Mouse (Mus musculus) lung, postnatal 36 days (tissue): ENCODE data around the gene Irs4.

Experiments used
- DNase-seq: peaks from one replicate; pipeline ENCODE4 v3.0.0; 2022; ENCODE audit warnings: mixed read lengths

The Irs4 gene

DNA sequence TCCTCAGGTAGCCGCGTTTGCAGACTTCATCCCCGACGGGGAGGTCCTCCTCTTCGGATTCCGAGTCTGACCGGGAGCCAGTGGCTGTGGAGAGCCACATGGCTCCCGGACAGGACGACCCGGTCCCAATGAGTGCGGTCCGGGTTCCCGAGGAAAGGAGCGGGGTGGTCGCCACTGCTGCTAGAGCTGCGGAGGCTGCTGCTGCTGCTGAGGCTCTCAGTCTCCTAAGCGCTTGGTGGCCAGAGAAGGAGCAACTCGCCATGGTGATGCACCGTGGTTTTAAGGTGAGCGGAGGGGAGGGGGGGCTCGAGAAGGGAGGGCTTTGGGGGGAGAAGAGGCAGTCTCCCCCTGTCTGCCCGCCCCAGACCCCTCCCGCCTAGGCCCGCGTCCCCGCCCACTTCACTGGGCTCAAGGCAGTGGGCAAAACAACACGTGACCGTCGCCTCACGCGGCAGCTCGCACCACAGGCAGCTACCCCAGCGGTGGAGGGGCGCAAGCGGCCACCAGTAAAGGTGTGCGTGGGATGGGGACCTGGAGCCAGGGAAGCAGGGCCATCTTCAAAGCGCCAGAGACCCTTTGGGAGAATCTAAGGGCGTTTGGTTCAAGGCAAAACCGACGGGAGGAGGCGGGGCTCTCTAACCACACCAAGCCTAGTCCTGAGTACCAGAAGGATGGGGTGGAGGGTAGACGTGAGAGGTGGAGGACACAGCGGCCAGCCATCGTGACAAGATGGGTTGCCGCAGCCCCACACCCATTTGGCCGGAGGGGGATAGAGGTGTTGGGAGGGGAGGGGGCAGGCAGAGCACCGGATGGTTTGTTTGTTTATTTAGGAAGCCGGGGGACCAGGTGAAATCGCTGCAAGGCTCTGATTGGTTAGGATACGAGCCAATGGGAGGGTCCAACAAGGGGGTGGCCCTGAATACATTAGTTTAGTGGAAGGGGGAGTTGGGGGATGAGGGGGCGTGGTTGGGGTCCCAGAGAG, at the start of gene Irs4:
TSS of gene Irs4 (minus strand) at position 327 of the 982 bp plus-strand sequence.
- DNase-seq: no peak

- DNase-seq: no peak
Observed at GRCm38 (mm10) chrX:141750360-141750759, 25.3 kb upstream of the Irs4 start.

DNA sequence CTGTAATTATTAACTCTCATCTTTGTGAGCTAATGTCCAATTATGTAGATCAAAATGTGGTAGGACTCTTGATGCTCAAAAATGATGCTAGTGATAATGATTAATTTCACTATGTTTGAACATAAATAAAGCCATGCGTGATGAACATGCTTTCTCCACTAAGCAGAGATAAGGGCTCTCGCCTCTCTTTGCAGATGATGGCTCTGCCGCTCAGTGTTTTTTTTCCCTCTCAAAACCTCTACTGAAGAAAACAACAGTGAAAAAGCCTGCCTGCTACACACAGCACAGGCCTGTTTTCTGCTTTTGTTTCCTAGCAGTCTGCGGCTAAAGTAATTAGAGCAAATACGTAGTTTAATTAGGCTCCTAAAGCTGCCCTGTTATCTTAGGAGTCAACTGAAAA, 4.5 kb upstream of the Irs4 start:
- no peak for DNase-seq

GRCm38 (mm10) chrX:141724391-141724891, 622 bp downstream of the Irs4 start:
- no peak for DNase-seq

GRCm38 (mm10) chrX:141723936-141724335, 1.1 kb downstream of the Irs4 start:
- DNase-seq: no peak

DNA sequence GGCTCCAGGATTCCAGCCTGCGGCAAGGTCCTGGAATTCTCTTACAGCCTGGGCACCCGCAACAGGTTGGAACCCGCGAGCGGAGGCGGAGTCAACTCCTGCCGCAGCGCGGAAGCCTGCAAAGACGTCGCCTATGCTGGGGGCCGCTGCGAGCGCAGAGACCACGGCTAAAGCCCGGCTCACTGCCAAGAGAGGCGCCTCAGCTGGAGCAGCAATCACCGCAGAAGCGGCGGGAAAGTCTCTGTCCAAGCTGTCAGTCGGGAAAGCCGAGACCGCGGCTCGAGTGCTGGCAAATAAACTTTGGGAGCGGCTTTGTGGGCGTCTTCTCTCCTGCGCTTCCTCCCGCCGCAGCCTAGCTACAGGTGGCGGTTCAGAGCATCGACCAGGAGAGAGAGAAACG, 3.3 kb downstream of the Irs4 start:
- DNase-seq: no peak
